Mouse (Mus musculus) kidney, adult 2 months (tissue): ENCODE measurements around the gene Lrmda.

Experiments used
- CTCF ChIP-seq: fragments of 200-500 bp; conservative IDR thresholded peaks from 2 replicates; pipeline ENCODE4 v1.5.1; 2011; ENCODE audit warnings: low read depth, mild to moderate bottlenecking, control low read depth, low read length, moderate library complexity, mixed read lengths; ENCODE audit not compliant: insufficient read depth, insufficient read length
- POLR2A ChIP-seq: fragments of 200-500 bp; IDR thresholded peaks from one replicate; pipeline ENCODE4 v1.6.1; 2011; ENCODE audit warnings: low read depth, low read length, control low read depth

- TF ChIP-seq POLR2A, result no peak
- TF ChIP-seq CTCF, result no peak
These were observed 602.4 kb downstream of the Lrmda start for GRCm38 (mm10) chr14:22621941-22622340.
